Mouse (Mus musculus): ENCODE measurements around the gene Nipsnap3b.

- TF ChIP-seq CTCF (IDR thresholded peaks at IDR 0.05; ENCODE audit: low read depth, low read length) (no peak), POLR2A (IDR thresholded peaks at IDR 0.05; ENCODE audit: insufficient read depth, low read length) (no peak), EP300 (IDR thresholded peaks at IDR 0.05; ENCODE audit: insufficient read depth, low read depth, low read length) (no peak)
Observed at GRCm38 (mm10) chr4:53000154-53000553, 11.5 kb upstream of the Nipsnap3b start.

Data from ES-Bruce4 (cell line).